Mouse (Mus musculus) B cell, adult 2 months (primary cell): ENCODE results near the gene Inhbb.

Experiments
- DNase-seq, 2 experiments: peaks; one replicate each; pipeline ENCODE4 v3.0.0; 2022

Gene Inhbb

DNA sequence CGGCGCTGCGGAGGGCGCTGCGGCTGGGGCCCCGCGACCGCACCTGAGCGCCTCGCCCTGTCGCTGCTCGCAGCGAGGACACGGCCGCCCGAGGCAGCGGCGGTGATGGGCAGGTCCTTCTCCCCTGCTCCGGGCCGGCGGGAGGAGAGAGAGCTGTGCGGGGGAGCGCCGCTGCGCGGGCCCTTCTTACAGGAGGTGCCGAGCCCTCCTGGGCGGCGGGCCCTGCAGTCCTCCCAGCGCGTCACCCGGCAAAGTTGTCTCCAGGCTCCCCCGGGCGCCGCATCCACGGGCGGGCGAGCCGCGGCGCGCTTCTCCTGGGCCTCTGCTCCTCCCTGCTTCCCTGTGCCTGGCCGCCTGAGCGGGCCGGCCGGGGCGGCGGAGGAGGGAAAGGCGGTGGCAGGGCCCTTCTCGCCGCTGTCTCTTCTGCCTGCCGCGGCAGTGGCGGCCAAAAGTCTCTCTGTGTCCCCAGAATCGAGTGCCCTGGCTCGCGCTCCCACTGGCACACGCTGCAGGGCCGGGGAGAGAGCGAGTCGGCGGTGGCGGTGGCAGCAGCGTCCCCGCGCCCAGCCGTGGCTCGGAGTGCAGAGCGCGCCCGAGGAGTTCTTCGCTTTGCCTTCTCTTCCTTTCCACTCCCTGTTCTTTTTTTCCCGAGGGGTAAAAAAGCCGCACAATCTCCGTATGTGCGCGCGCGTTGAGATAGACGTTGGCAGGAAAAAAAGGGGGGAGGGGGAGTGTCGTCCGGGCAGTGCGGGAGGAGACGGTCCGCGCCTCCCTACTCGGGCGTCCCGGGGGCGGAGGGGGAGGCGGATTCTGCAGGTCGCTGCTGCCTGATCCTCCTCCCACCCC, at the start of gene Inhbb:
TSS of gene Inhbb (minus strand) at position 673 of the 846 bp plus-strand sequence.
- no peak for DNase-seq

DNA sequence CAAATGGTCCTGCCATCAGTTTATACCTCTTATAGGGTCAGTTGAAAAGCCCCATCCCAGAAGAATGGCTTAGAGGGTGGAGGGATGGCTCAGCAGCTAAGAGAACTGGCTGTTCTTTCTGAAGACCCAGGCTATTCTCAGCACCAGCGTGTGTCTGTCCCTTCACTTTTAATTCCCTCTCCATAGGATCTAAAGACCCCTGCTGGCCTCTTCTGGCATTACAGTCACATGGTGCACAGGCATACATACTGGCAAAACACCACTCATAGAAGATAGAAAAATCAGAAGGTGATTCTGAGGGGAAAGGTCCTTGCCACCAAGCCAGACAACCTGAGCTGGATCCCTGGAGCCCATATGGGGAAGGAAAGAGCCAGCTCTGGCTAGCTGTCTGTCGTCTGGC, 41.3 kb upstream of the Inhbb start:
- DNase-seq = peak; percentile 58

DNA sequence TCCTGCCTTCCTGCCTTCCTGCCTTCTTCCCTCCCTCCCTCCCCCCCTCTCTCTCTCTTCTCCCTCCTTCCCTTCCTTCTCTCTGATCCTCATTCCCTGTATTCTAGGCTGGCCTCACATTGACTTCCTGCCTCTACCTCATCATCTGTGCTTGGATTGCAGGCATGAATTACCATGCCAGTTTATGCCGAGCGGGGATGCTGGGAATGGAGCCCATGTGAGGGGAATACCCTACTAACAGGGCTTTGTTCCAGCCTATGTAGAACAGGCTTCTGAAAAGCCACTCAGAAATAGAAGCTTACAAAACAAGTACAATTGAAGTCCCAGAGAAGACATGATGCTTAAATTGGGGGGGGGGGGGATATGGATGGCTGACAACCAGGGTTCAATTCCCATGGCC, 38.0 kb upstream of the Inhbb start:
- DNase-seq = no peak

DNA sequence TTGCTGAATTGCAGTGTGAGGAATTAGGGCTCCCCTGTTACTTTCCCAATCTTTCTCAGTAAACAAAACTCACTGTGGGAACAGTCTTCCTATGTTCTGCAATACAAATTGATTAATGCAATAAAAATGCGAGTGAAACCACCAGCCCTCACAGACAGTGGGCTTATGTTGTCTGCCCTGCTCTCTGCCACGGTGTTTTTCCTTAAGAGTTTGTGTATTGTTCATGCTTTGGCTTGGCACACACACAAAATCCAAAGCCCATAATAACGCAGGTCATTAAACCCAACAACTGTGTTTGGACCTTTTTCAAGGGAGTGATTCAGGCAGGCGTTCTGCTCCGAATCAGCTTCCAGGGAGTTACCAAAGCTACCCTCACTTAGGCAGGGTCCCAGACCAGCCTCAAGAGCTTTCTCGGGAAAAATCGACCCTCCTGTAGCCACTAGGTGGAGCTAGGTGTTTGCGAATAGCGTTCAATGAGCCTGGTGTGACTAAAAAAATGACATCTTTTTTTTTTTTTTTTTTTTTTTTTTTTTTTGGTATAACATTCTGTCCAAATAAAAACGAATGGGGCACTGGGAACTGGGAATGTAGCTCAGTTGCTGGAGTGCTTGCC, 36.1 kb upstream of the Inhbb start:
- DNase-seq = peak; percentile 60 to 64

DNA sequence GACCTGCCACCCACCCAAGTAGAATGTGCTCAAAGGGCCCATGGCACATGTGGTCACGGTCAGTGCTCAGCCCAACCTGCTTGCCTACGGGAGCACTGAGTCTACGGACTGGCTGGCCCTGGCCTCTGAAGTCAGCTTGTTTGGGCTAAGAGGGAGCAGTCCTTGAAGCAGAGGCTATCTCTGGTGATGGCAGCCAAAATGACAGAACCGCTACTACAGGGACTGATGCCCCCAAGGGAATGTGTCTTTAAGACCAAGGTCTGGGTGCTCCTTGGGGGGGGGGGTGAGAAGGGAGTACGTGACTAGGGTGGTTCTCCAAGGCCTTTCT, 35.4 kb upstream of the Inhbb start:
- DNase-seq = no peak

GRCm38 (mm10) chr1:119456671-119457527, 34.9 kb upstream of the Inhbb start:
- peak; percentile 27 to 34 for DNase-seq

GRCm38 (mm10) chr1:119453731-119454130, 31.7 kb upstream of the Inhbb start:
- no peak for DNase-seq

DNA sequence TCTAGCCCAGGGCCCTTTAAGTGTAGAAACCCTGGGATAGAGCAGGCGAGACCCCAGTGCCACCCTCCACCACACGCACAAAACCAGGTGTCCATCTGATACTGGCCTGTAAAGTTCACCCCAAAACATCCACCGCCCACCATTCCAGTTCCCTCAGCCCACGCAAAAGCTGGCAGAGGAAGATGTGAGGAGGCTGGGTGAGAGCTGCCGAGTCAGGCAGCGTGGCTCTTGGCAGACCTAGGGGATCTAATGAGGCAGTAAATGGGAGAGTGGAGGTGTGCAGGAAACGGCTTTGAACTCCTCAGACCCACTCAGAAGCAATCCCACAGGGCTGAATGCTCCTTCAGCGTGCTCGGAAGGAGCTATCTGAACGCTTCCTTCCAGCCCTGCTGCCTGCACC, 29.4 kb upstream of the Inhbb start:
- no peak for DNase-seq

- no peak for DNase-seq
Measured at GRCm38 (mm10) chr1:119450651-119451345, 28.8 kb upstream of the Inhbb start.

DNA sequence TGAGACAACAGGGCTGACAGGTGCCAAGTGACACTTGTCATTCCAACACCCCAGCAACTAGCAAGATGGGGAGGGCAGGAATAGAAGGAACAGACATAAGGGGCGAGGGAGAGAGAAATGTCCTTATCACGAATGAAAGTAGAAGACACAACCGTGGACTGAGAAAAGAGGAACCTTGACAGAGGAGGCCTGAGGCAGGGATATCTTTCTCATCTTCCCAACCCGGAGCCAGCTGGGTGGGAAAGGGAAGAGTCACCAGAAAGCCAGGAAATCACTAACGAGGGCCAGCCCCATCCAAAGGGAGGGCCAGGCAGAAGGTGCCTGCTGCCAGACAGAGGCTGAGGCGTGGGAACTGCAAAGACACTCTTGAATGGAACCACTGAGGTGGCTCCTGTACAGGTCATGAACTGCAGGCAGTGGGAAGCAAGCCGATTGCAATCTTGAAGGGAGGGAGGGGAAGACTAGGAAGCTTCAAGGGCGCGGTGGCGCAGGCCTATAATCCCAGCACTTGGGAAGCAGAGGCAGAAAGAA, 24.8 kb upstream of the Inhbb start:
- no peak for DNase-seq

GRCm38 (mm10) chr1:119443591-119444350, 21.7 kb upstream of the Inhbb start:
- DNase-seq = no peak

GRCm38 (mm10) chr1:119442901-119443300, 20.9 kb upstream of the Inhbb start:
- DNase-seq = no peak

GRCm38 (mm10) chr1:119438105-119438637, 16.1 kb upstream of the Inhbb start:
- no peak for DNase-seq

DNA sequence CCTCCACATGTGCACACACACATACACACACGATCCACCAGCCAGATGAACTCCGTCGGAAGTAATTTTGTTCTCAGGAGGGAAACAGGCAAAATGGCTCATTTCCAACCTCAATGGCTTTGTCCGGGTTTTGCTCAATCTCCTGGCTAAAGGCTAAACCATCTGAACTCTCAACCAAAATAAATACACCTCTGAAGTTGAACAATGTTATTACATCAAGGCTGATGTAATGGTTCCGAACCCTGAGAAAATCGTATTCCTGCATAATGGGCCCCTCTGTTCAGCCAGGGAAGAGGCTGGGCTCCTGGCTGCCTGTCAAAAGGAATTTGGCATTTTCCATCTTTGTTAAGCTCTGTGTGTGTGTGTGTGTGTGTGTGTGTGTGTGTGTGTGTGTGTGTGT, 15.4 kb upstream of the Inhbb start:
- DNase-seq = no peak

DNA sequence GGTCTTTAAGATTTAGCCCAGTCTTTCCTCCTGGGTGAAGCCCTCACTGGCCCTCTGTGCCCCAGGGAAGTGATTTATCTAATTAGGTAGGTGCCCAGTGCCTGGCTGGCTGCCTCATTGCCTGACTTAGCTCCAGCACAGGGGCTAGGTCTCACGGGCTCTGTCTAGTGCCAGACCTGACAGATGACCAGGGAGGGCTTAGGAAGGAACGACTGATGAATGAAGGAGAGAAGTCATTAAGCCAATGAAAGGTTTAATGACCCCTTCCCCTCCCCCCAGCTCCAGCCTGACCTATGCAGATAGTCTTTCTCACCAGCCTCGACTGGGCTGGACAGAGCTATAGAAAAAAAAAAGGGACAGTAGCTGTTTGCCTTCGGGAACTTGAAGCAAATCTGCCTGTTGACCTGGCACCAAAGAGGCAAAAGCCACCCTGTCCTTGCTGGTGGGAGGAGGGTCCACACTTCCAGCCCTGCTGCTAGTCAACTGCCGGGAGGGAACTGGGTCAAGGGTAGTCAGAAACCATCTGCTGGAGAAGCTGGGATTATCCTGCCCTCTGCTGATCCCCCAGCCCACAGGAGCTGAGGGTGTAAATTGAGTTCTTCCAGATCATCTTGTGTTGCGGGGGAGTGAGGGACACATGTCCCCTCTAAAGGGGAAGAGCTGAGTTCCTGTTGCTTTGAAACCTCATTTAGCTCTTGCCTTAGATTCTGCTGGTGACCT, 2.3 kb upstream of the Inhbb start:
- no peak for DNase-seq

DNA sequence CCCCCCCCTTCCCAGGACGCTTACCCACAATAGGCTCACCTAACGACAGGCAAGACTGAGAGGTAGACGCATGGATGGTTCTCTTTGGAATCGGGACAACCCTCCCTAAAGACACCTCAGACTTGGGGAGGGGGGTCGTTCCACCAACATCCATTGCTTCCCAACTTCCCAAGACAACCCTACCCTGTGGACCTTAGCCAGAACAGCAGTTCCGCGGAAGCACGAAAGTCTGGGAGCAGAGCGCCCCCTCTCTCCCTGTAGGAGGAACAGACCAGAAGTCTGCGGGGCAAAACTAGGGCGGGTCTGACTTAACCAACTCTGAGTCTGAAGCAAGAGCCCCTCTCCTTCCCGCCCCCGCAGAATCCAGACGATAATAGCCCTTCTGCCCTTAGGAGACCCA, 1.5 kb upstream of the Inhbb start:
- no peak for DNase-seq

GRCm38 (mm10) chr1:119422460-119423015, 490 bp upstream of the Inhbb start:
- DNase-seq = no peak

GRCm38 (mm10) chr1:119420984-119421575, 968 bp downstream of the Inhbb start:
- no peak for DNase-seq

DNA sequence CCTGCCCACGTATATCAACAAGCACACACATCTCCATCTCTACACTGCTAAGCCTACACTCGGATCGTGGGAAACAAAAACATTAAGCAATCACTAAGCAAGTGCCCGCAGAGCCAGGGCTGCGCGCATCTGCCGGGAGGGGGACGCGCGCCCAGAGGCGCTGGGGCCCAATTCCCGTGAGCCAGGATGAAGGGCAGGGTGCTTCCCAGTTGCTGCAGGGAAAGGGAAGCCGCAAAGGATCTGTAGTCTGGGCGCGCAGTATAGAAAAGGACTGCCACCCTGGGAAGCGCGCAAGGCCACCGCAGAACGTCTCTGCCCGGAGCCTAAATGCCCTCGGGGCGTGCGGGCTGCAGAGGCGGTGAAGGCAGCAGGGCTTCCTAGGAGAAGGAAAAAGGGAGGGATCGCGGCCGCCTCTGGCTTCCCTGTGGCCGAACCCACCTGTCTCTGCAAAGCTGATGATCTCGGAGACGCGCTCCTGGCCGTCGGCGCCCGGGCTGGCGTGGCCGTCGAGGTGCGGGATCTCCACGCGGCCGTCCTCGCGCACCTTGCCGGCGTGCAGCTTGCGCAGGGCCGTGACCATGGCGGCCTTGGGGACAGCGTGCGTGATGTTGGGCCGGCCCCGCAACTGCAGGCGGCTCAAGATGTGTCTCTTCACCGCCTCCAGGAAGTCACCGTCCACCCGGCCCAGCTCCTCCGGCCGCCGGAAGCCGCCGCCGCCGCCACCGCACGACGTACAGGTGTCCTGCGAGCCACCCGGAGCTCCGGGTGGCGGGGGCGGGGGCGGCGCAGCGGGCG, 1.7 kb downstream of the Inhbb start:
- no peak for DNase-seq
